Mouse (Mus musculus): ENCODE measurements at regions not wholly inside any gene's neighbourhood (a gene's known extent, or its start where the extent isn't known, plus 50 kb on each side); places are given as distances from the start of the nearest gene placed in this dataset.

DNA sequence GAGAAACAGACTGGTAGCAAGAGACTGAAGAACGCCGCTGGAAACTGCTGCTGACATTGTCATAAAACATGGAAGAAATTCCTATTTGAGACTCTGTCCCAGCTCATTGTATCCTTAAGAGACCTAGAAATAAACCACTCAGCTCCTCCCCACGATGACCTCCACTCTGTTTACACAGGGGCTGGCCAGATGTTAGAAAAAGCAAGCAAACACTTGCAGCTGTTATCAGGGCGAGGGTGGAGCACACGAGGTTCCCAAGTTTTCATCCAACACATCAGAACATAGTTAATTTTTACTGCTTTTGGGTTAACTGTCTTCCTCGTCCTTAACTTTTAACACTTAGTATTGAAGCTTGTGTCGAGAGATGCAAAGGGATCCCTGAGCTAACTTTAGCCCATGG lies 219.8 kb upstream of the Tprg start:
- H3K27me3 ChIP-seq (ENCODE audit: control insufficient read depth, insufficient read depth, low read length) = no peaks in the 10 kb centered on the region
- no peaks in the 10 kb centered on the region for H3K4me1 ChIP-seq (ENCODE audit: control insufficient read depth, insufficient read depth, low read length)
- H3K9ac ChIP-seq (replicated peaks; ENCODE audit: low read depth, low read length) = no peak overlapping the region
- no peaks in the 10 kb centered on the region for H3K36me3 ChIP-seq (ENCODE audit: control insufficient read depth, insufficient read depth, low read length)
- ATAC-seq (ENCODE audit: insufficient number of reproducible peaks, insufficient read depth, low FRiP score, low read depth) = no peak; the same call in 1 of the 2 replicates
- no peak overlapping the region for H3K27ac ChIP-seq (ENCODE audit: low read length)
- no peaks in the 10 kb centered on the region for H3K9me3 ChIP-seq (ENCODE audit: control insufficient read depth, low read depth, low read length)
- WGBS = 33% methylated on average over 7 of the region's 7 CpGs
- H3K4me3 ChIP-seq (ENCODE audit: low read depth, low read length) = no peak overlapping the region
- no peak overlapping the region for H3K4me2 ChIP-seq (replicated peaks; ENCODE audit: low read depth, low read length)

DNA sequence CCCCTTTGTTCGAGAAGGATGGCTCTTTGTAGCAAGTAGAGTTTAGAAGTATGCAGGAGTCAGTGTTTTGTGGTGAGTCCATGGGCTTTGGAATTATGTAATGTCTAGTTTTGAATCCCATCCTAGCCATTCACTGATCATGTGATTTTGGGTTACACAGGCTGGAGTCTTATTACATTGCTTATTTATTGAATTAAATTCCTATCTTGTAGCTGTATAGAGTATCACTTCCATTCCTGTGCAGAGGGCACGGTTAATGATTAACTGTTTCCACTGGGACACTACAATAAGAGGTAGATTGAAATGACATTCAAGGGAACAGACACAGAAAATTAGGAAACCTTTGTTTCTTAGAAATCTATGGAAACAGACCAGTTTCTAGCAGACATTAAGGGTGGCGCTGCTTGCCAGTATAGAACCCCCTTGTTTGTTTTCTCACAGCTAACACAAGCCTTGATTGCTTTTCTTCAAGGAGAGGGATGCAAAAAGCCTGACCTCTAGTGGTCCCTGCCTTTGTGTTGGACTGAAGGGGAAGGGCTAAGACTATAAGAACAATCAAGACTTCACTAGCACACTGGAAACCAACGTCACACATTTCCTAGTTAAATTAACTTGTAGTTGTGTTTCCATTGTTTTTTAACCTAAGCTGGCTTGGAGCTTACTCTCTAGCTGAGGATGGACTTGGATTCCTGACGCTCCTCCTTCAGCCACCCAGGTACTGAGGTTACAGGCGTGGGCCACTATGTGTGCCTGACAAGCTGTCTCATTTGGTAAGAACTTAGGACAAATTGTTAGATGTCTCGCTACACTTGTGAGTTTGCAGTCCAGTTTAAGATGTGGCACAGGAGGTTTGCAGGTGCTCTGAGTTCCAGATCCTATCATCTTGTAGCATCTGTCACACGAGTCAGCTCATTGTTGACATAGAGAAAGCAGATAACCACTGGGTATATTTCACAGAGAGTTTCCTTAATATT lies 219.1 kb upstream of the Tprg start:
- Histone ChIP-seq H3K4me1 (ENCODE audit: control insufficient read depth, insufficient read depth, low read length) (no peaks in the 10 kb centered on the region), H3K27ac (ENCODE audit: low read length) (no peak overlapping the region), H3K4me2 (replicated peaks; ENCODE audit: low read depth, low read length) (no peak overlapping the region), H3K36me3 (ENCODE audit: control insufficient read depth, insufficient read depth, low read length) (no peaks in the 10 kb centered on the region), H3K4me3 (ENCODE audit: low read depth, low read length) (no peak overlapping the region), H3K9me3 (ENCODE audit: control insufficient read depth, low read depth, low read length) (no peaks in the 10 kb centered on the region), H3K9ac (replicated peaks; ENCODE audit: low read depth, low read length) (no peak overlapping the region), H3K27me3 (ENCODE audit: control insufficient read depth, insufficient read depth, low read length) (no peaks in the 10 kb centered on the region)
- WGBS = 40% methylated on average over 8 of the region's 8 CpGs
- peak; percentile 76; the same call in 1 of the 2 replicates for ATAC-seq (ENCODE audit: insufficient number of reproducible peaks, insufficient read depth, low FRiP score, low read depth)

DNA sequence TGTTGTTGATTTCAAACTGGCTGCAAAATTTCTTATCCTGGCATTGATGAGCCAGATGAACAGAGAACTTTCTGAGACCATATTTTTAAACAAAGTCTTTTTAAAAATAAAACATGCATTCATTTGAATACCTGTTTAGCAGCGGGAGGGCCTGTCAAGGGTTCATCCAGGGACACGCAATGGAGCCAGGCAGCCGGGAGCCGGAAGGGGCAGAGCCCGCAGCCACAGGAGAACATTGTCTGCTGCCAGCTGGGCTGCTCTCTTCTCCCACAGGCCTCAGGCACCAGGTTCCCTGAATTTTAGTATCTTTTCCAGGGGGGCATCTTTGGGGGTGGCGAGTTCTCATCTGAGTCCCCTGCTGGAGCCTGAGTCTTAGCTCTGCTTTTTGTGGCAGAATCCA lies 205.8 kb upstream of the Tprg start:
- no peaks in the 10 kb centered on the region for H3K27me3 ChIP-seq (ENCODE audit: control insufficient read depth, insufficient read depth, low read length)
- no peaks in the 10 kb centered on the region for H3K9me3 ChIP-seq (ENCODE audit: control insufficient read depth, low read depth, low read length)
- H3K27ac ChIP-seq (ENCODE audit: low read length) = no peak overlapping the region
- H3K9ac ChIP-seq (replicated peaks; ENCODE audit: low read depth, low read length) = no peak overlapping the region
- ATAC-seq (ENCODE audit: insufficient number of reproducible peaks, insufficient read depth, low FRiP score, low read depth) = no peak
- H3K4me3 ChIP-seq (ENCODE audit: low read depth, low read length) = no peak overlapping the region
- no peak overlapping the region for H3K4me2 ChIP-seq (replicated peaks; ENCODE audit: low read depth, low read length)
- no peaks in the 10 kb centered on the region for H3K36me3 ChIP-seq (ENCODE audit: control insufficient read depth, insufficient read depth, low read length)
- no peaks in the 10 kb centered on the region for H3K4me1 ChIP-seq (ENCODE audit: control insufficient read depth, insufficient read depth, low read length)
- WGBS = 89% methylated on average over 6 of the region's 6 CpGs

DNA sequence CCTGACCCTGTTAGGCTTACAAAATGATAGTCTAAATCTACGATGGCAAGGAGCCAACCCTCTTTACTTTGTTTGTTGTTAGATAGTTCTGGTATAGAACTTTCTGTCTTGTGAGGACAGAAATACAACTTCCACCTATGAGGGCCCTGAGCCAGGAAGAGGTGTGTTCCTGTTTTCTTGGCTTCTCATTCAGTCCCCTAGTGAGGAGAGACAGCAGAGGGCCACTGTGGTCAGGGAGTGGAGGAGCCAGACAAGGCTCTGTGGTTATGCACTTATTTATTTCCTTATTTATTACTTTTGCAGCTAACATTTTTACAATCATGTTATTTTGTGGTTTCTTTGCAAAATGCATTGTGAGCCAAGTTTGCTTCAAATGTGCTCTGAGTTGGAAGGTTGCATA lies 202.9 kb upstream of the Tprg start:
- H3K27ac ChIP-seq (ENCODE audit: low read length) = no peak overlapping the region
- no peak overlapping the region for H3K4me3 ChIP-seq (ENCODE audit: low read depth, low read length)
- H3K4me1 ChIP-seq (ENCODE audit: control insufficient read depth, insufficient read depth, low read length) = no peaks in the 10 kb centered on the region
- ATAC-seq (ENCODE audit: insufficient number of reproducible peaks, insufficient read depth, low FRiP score, low read depth) = no peak
- no peaks in the 10 kb centered on the region for H3K27me3 ChIP-seq (ENCODE audit: control insufficient read depth, insufficient read depth, low read length)
- no peaks in the 10 kb centered on the region for H3K9me3 ChIP-seq (ENCODE audit: control insufficient read depth, low read depth, low read length)
- 76% methylated on average over 1 of the region's 1 CpGs for WGBS
- H3K4me2 ChIP-seq (replicated peaks; ENCODE audit: low read depth, low read length) = no peak overlapping the region
- H3K9ac ChIP-seq (replicated peaks; ENCODE audit: low read depth, low read length) = no peak overlapping the region
- no peaks in the 10 kb centered on the region for H3K36me3 ChIP-seq (ENCODE audit: control insufficient read depth, insufficient read depth, low read length)

DNA sequence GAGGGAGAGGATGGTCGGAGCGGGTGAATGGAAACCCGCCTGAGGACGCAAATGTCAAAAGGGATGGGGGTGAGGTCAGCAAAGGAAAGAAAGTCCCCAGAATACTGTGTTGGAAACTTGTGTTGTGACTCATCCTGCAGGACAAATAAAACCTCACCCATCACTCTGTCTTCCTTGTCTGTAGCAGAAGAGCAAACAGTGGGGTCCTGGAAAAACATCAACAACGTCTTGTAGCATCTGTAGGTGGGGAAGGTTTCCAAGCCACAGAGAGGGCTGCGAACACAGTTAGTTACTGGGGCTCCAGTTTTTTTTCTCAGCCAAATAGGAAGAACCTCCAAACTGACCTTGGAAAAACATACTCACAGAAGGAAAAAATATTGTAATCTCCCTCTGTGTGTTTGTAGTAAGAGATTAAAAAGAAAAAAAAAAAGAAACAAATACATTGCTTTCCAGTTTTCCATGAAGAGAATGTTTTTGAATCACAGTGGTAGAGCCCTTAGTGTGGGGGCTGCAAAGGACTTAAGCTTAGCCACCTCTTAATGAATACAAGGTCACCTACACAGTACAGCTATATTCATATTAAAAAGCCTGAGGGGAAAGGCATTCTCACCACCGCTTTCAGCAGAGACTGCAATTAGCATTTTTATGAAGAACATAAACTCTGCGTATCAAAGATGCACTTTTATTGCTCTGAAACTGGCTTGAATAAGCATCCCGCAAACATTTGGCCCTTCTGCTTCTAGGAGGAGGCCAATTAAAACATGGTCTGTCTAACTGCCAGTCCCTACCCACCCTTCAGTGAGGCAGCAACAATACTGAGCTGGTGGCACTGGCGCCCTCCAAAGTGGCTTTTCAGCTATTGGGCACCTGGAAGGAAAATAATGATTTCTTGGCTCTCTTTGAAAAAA lies 198.6 kb upstream of the Tprg start:
- no peak for ATAC-seq (ENCODE audit: insufficient number of reproducible peaks, insufficient read depth, low FRiP score, low read depth)
- 77% methylated on average over 10 of the region's 10 CpGs for WGBS
- no peaks in the 10 kb centered on the region for H3K9me3 ChIP-seq (ENCODE audit: control insufficient read depth, low read depth, low read length)
- no peak overlapping the region for H3K27ac ChIP-seq (ENCODE audit: low read length)
- no peaks in the 10 kb centered on the region for H3K4me1 ChIP-seq (ENCODE audit: control insufficient read depth, insufficient read depth, low read length)
- H3K4me3 ChIP-seq (ENCODE audit: low read depth, low read length) = no peak overlapping the region
- H3K4me2 ChIP-seq (replicated peaks; ENCODE audit: low read depth, low read length) = no peak overlapping the region
- H3K36me3 ChIP-seq (ENCODE audit: control insufficient read depth, insufficient read depth, low read length) = no peaks in the 10 kb centered on the region
- no peaks in the 10 kb centered on the region for H3K27me3 ChIP-seq (ENCODE audit: control insufficient read depth, insufficient read depth, low read length)
- H3K9ac ChIP-seq (replicated peaks; ENCODE audit: low read depth, low read length) = no peak overlapping the region

DNA sequence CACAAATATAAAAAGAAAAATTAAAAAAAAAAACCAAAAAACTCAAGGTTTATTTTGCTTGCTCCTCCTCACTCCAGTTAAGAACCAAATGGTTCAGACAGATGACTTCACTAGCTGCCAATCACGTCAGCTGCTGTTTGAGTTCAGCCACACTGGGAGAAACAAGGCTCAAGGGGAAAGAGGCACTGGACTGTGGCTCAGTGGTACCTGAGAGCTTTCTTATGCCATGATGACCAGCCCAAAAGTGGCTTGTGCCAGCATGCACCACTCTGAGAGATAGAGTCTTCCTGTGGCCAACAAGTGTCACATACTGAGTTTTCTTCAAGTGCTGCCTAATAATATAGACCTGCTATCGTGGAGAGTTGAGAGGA lies 198.0 kb upstream of the Tprg start:
- H3K4me3 ChIP-seq (ENCODE audit: low read depth, low read length) = no peak overlapping the region
- H3K27ac ChIP-seq (ENCODE audit: low read length) = no peak overlapping the region
- H3K9ac ChIP-seq (replicated peaks; ENCODE audit: low read depth, low read length) = no peak overlapping the region
- H3K27me3 ChIP-seq (ENCODE audit: control insufficient read depth, insufficient read depth, low read length) = no peaks in the 10 kb centered on the region
- H3K4me1 ChIP-seq (ENCODE audit: control insufficient read depth, insufficient read depth, low read length) = no peaks in the 10 kb centered on the region
- H3K9me3 ChIP-seq (ENCODE audit: control insufficient read depth, low read depth, low read length) = no peaks in the 10 kb centered on the region
- ATAC-seq (ENCODE audit: insufficient number of reproducible peaks, insufficient read depth, low FRiP score, low read depth) = no peak
- WGBS = 91% methylated on average over 2 of the region's 2 CpGs
- no peaks in the 10 kb centered on the region for H3K36me3 ChIP-seq (ENCODE audit: control insufficient read depth, insufficient read depth, low read length)
- H3K4me2 ChIP-seq (replicated peaks; ENCODE audit: low read depth, low read length) = no peak overlapping the region

DNA sequence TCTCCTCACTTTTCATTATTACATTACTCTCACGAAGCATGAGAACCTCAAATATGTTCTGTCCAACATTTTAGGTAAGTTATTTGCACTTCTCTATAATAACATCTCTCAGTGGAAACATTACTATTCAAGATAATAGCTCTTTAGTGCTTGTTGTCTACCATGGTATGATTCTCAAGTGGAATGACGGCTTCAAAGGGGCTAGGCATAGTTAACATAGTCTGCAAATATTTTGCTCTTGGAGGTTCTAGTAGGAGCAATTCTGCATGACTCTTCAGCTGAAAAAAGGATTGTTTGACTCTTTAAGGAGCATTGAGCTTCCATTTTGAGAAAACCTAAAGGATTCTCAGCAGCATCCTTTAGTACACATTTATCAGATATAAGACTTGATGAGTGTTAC lies 182.5 kb upstream of the Tprg start:
- Histone ChIP-seq H3K4me1 (ENCODE audit: control insufficient read depth, insufficient read depth, low read length) (no peaks in the 10 kb centered on the region), H3K4me2 (replicated peaks; ENCODE audit: low read depth, low read length) (no peak overlapping the region), H3K27me3 (ENCODE audit: control insufficient read depth, insufficient read depth, low read length) (no peaks in the 10 kb centered on the region), H3K36me3 (ENCODE audit: control insufficient read depth, insufficient read depth, low read length) (no peaks in the 10 kb centered on the region), H3K9ac (replicated peaks; ENCODE audit: low read depth, low read length) (no peak overlapping the region), H3K27ac (ENCODE audit: low read length) (no peak overlapping the region), H3K4me3 (ENCODE audit: low read depth, low read length) (no peak overlapping the region), H3K9me3 (ENCODE audit: control insufficient read depth, low read depth, low read length) (0 out of 2 replicates have a peak, but pooled peaks cover 4% of the 10 kb centered on the region)
- ATAC-seq (ENCODE audit: insufficient number of reproducible peaks, insufficient read depth, low FRiP score, low read depth) = no peak
- 84% methylated on average over 2 of the region's 2 CpGs for WGBS

DNA sequence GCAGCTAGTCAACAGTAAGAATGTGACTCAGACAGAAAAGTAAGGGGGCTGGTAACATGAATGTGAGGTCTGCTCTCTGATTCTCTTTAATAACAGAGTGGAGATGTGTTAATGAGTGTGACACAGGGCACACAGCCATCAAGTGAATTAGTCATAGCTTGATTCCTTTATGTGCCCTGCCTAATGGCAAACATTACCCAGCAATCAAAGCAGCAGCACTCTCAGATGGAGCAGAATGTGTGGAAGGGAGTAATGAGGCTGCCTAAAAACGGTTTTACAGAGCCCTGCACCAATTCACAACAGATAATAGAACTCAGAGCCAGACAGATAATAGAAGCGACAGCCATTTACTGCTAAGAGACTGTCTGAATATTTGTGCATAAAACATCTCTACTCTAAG lies 182.0 kb upstream of the Tprg start:
- ATAC-seq (ENCODE audit: insufficient number of reproducible peaks, insufficient read depth, low FRiP score, low read depth) = no peak
- Histone ChIP-seq H3K9me3 (ENCODE audit: control insufficient read depth, low read depth, low read length) (no peaks in the 10 kb centered on the region), H3K36me3 (ENCODE audit: control insufficient read depth, insufficient read depth, low read length) (no peaks in the 10 kb centered on the region), H3K9ac (replicated peaks; ENCODE audit: low read depth, low read length) (no peak overlapping the region), H3K4me2 (replicated peaks; ENCODE audit: low read depth, low read length) (no peak overlapping the region), H3K27ac (ENCODE audit: low read length) (no peak overlapping the region), H3K4me3 (ENCODE audit: low read depth, low read length) (no peak overlapping the region), H3K4me1 (ENCODE audit: control insufficient read depth, insufficient read depth, low read length) (no peaks in the 10 kb centered on the region), H3K27me3 (ENCODE audit: control insufficient read depth, insufficient read depth, low read length) (no peaks in the 10 kb centered on the region)
- 66% methylated on average over 2 of the region's 2 CpGs for WGBS
